Mouse (Mus musculus) ES-E14 (cell line): ENCODE measurements around the gene Ehbp1.
A peak's percentile ranks its signal among the peaks of the same experiment; 100 is the strongest.

Source experiments
- CHD2 ChIP-seq: IDR thresholded peaks from 2 replicates; pipeline ENCODE4 v1.6.1; 2014; ENCODE audit warnings: mild to moderate bottlenecking, low read depth, low read length, inconsistent platforms
- HCFC1 ChIP-seq: IDR thresholded peaks from 2 replicates; pipeline ENCODE4 v1.6.1; 2012; ENCODE audit warnings: low read length, inconsistent platforms, borderline replicate concordance; ENCODE audit not compliant: insufficient read depth
- MAFK ChIP-seq: IDR thresholded peaks from 2 replicates; pipeline ENCODE4 v1.6.1; 2014; ENCODE audit warnings: mild to moderate bottlenecking, low read depth, low read length, inconsistent platforms; ENCODE audit not compliant: insufficient read depth
- ZC3H11A ChIP-seq: IDR thresholded peaks from 2 replicates; pipeline ENCODE4 v1.6.1; 2012; ENCODE audit warnings: low read depth, mild to moderate bottlenecking, inconsistent platforms, low read length, borderline replicate concordance
- ZNF384 ChIP-seq: IDR thresholded peaks from 2 replicates; pipeline ENCODE4 v1.6.1; 2012; ENCODE audit warnings: low read depth, low read length, inconsistent platforms

- TF ChIP-seq ZNF384, result no peak
- TF ChIP-seq CHD2, result no peak
- TF ChIP-seq ZC3H11A, result no peak
- peak; percentile 91 for TF ChIP-seq MAFK
- TF ChIP-seq HCFC1, result no peak
Observed at GRCm38 (mm10) chr11:22383532-22383931, 41.4 kb upstream of the Ehbp1 start.
